ENCODE assay signal across 7 mouse cellular contexts in genomic region chr13:116443165-116443955, GRCm38 (mm10).
DNase-seq lines count a peak whose midpoint lies in the region; ATAC-seq and TF ChIP-seq lines count a peak whose summit lies in the region.

No protein-coding gene starts in this region.

- no peak for TF ChIP-seq CTCF in thymus, adult 2 months (IDR thresholded peaks at IDR 0.05; ENCODE audit: borderline replicate concordance, control insufficient read depth, extremely low read depth, insufficient read depth, low read length, poor library complexity)

- no peak overlapping the region for H3K9ac ChIP-seq in heart, embryonic 14.5 days (ENCODE audit: low read length)
- no peak overlapping the region for H3K9ac ChIP-seq in hindbrain, embryonic 12.5 days

- H3K27ac ChIP-seq in heart, embryonic 14.5 days (replicated peaks in 1 of 2; ENCODE audit: control insufficient read depth in 1 of 2, insufficient read depth in 1 of 2, low read depth in 2 of 2, low read length in 2 of 2) = no peak overlapping the region
- no peak overlapping the region for H3K27ac ChIP-seq in thymus, adult 2 months (ENCODE audit: control insufficient read depth, insufficient read depth, low read length)
- no peak overlapping the region for H3K27ac ChIP-seq in hindbrain, embryonic 12.5 days

- H3K27me3 ChIP-seq in heart, embryonic 14.5 days (ENCODE audit: control insufficient read depth, insufficient read depth, low read length) = no peaks in the 10 kb centered on the region
- no peaks in the 10 kb centered on the region for H3K27me3 ChIP-seq in thymus, adult 2 months (ENCODE audit: control insufficient read depth, insufficient read depth, low read length)
- no peaks in the 10 kb centered on the region for H3K27me3 ChIP-seq in hindbrain, embryonic 12.5 days

- WGBS in heart, embryonic 14.5 days = 10% methylated on average over 15 of the region's 15 CpGs
- WGBS in thymus, adult 2 months = 55% methylated on average over 15 of the region's 15 CpGs
- WGBS in hindbrain, embryonic 12.5 days = 41% methylated on average over 15 of the region's 15 CpGs

- H3K36me3 ChIP-seq in heart, embryonic 14.5 days (ENCODE audit: control insufficient read depth, insufficient read depth, low read length) = no peaks in the 10 kb centered on the region
- no peaks in the 10 kb centered on the region for H3K36me3 ChIP-seq in thymus, adult 2 months (ENCODE audit: control insufficient read depth, insufficient read depth, low read length)
- H3K36me3 ChIP-seq in hindbrain, embryonic 12.5 days = no peaks in the 10 kb centered on the region

- no peaks in the 10 kb centered on the region for H3K9me3 ChIP-seq in heart, embryonic 14.5 days (ENCODE audit: control insufficient read depth, low read length)
- H3K9me3 ChIP-seq in hindbrain, embryonic 12.5 days (replicated peaks) = no peaks in the 10 kb centered on the region

- H3K4me1 ChIP-seq in heart, embryonic 14.5 days (ENCODE audit: control insufficient read depth in 2 of 2, insufficient read depth in 2 of 2, low read length in 2 of 2) = peaks cover 2 to 9% of the 10 kb centered on the region in 2 experiments; a peak in 1 of 4 replicates
- no peaks in the 10 kb centered on the region for H3K4me1 ChIP-seq in thymus, adult 2 months (replicated peaks; ENCODE audit: control insufficient read depth, insufficient read depth, low read length)
- H3K4me1 ChIP-seq in hindbrain, embryonic 12.5 days = no peaks in the 10 kb centered on the region

- H3K4me3 ChIP-seq in heart, embryonic 14.5 days (ENCODE audit: control insufficient read depth in 1 of 2, insufficient read depth in 1 of 2, low read depth in 1 of 2, low read length in 2 of 2) = peak overlapping the region in 1 of 2 experiments; percentile 19; a peak in 2 of 4 replicates
- H3K4me3 ChIP-seq in thymus, adult 2 months (ENCODE audit: control insufficient read depth, insufficient read depth, low read length) = no peak overlapping the region
- no peak overlapping the region for H3K4me3 ChIP-seq in hindbrain, embryonic 12.5 days

- no peak for ATAC-seq in heart, embryonic 14.5 days (ENCODE audit: insufficient number of reproducible peaks, insufficient read depth, low FRiP score, low read depth)
- ATAC-seq in hindbrain, embryonic 12.5 days (ENCODE audit: low FRiP score) = no peak

- DNase-seq in layer of hippocampus, adult 11-12 months (ENCODE audit: low spot score) = peak; percentile 4
- no peak for DNase-seq in layer of hippocampus, adult 9-10 months (ENCODE audit: low spot score)
- DNase-seq in embryo, embryonic 10.5 days (ENCODE audit: low spot score) = peak; percentile 4
- peak; percentile 48 for DNase-seq in lung, postnatal 25 days (ENCODE audit: low spot score)
- DNase-seq in thymus, adult 2 months = no peak

- peak overlapping the region; percentile 60 for H3K4me2 ChIP-seq in heart, embryonic 14.5 days (ENCODE audit: low read length)
- no peak overlapping the region for H3K4me2 ChIP-seq in hindbrain, embryonic 12.5 days (replicated peaks)

- TF ChIP-seq POLR2A in thymus, adult 2 months (IDR thresholded peaks at IDR 0.05; ENCODE audit: control insufficient read depth, extremely low read depth, insufficient read depth, low read length, poor library complexity) = no peak

Comparison
In these comparisons a context has a peak if more than half of its experiments do, and no peak if none do; other contexts are left out.
1. DNase-seq: peak in layer of hippocampus, adult 11-12 months (single experiment), embryo, embryonic 10.5 days (single experiment) and lung, postnatal 25 days (single experiment); none in layer of hippocampus, adult 9-10 months (single experiment) and thymus, adult 2 months (single experiment).